ENCODE assay signal across 8 mouse cellular contexts in the genomic region with DNA sequence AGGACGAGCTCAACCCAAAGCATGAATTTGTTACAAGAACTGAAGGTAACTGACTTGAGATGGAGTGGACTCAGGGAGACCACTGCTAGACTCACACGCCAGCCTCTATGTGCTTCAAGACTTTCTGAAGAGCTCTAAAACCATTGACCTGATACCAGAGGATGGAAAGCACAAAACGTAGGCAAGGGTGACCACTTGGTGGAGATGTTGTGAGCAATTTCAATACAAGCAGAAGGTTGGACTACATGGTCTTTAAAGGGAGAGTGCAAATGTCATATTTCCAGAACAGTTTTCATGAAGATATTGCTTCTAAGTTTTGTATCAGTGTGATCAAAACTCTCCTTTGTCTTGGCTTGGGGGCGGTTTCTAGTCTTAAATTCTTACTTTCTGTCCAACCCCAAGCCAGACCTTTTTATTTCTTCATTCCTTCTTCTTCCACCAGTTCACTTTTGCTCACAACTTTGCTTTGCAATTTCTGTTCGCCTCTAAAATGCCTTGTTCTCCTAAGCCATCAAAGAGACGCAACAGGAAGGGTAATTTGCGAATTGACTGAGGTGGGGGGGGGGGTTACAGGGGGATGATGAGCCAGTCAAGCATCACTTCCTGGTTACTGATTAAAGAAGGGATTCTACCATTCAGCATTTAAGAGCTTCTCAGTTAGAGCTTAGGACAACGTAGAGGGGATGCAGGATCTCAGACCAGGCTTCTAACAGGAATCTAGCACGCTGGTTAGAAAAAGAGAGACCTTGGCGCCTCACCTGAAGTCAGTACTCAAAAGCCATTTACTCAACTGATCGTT. TPM values are rescaled to one million over a fixed set of nuclear protein-coding genes. Genes with fewer than 3 reads are reported as not detected.
DNase-seq lines count a peak whose midpoint lies in the region; ATAC-seq and TF ChIP-seq lines count a peak whose summit lies in the region.

No protein-coding gene starts in this region.

- peak; percentile 60 for DNase-seq in liver, adult 2 months (ENCODE audit: extremely low read depth, low read depth, low spot score)
- DNase-seq in liver: no peak
- DNase-seq in embryonic facial prominence, embryonic 11.5 days (ENCODE audit: low spot score): no peak
- no peak for DNase-seq in stomach, postnatal 0 days (ENCODE audit: low spot score)
- DNase-seq in left cerebral cortex, adult 11 months (ENCODE audit: low spot score): no peak
- DNase-seq in cerebellum, postnatal 4 days (ENCODE audit: low spot score in 2 of 2): no peak

- 17% methylated on average over 11 of the region's 11 CpGs for WGBS in liver, adult 2 months
- WGBS in embryonic facial prominence, embryonic 11.5 days: 40% methylated on average over 11 of the region's 11 CpGs
- WGBS in hindbrain, embryonic 16.5 days: 37% methylated on average over 11 of the region's 11 CpGs
- 23% methylated on average over 11 of the region's 11 CpGs for WGBS in liver, embryonic 16.5 days (ENCODE audit: insufficient replicate concordance)
- WGBS in stomach, postnatal 0 days: 37% methylated on average over 11 of the region's 11 CpGs

- peak overlapping the region; percentile 23; the same call in 1 of the 2 replicates for H3K4me2 ChIP-seq in embryonic facial prominence, embryonic 11.5 days (ENCODE audit: low read depth, low read length)
- peak overlapping the region; percentile 31 for H3K4me2 ChIP-seq in hindbrain, embryonic 16.5 days (ENCODE audit: low read length)
- peak overlapping the region; percentile 70 for H3K4me2 ChIP-seq in liver, embryonic 16.5 days (ENCODE audit: low read depth, low read length)
- H3K4me2 ChIP-seq in stomach, postnatal 0 days (replicated peaks; ENCODE audit: low read depth): peak overlapping the region; percentile 32; the same call in 1 of the 2 replicates

- peaks cover 7% of the 10 kb centered on the region; the same call in 1 of the 2 replicates for H3K79me2 ChIP-seq in liver, adult 2 months (ENCODE audit: control insufficient read depth, insufficient read depth, low read length)

- H3K27me3 ChIP-seq in liver, adult 2 months (ENCODE audit: control insufficient read depth, insufficient read depth, low read length): no peaks in the 10 kb centered on the region
- no peaks in the 10 kb centered on the region for H3K27me3 ChIP-seq in embryonic facial prominence, embryonic 11.5 days (ENCODE audit: control insufficient read depth, insufficient read depth, low read length)
- H3K27me3 ChIP-seq in hindbrain, embryonic 16.5 days (replicated peaks; ENCODE audit: control insufficient read depth, insufficient read depth, low read length): no peaks in the 10 kb centered on the region
- H3K27me3 ChIP-seq in liver, embryonic 16.5 days (ENCODE audit: control insufficient read depth, insufficient read depth, low read depth, low read length): no peaks in the 10 kb centered on the region
- H3K27me3 ChIP-seq in stomach, postnatal 0 days (ENCODE audit: control insufficient read depth, insufficient read depth, low read length): no peaks in the 10 kb centered on the region

- TF ChIP-seq POLR2A in liver, adult 2 months (IDR thresholded peaks at IDR 0.05; ENCODE audit: extremely low read depth, insufficient read depth, low read length): no peak

- H3K4me1 ChIP-seq in liver, adult 2 months (ENCODE audit: control insufficient read depth, insufficient read depth, low read length): peaks cover 6% of the 10 kb centered on the region; the same call in 1 of the 2 replicates
- H3K4me1 ChIP-seq in embryonic facial prominence, embryonic 11.5 days (ENCODE audit: control insufficient read depth, insufficient read depth, low read length): no peaks in the 10 kb centered on the region
- H3K4me1 ChIP-seq in hindbrain, embryonic 16.5 days (ENCODE audit: control insufficient read depth, insufficient read depth, low read depth, low read length): no peaks in the 10 kb centered on the region
- H3K4me1 ChIP-seq in liver, embryonic 16.5 days (ENCODE audit: control insufficient read depth, low read depth, low read length): peaks cover 15% of the 10 kb centered on the region
- H3K4me1 ChIP-seq in stomach, postnatal 0 days (replicated peaks; ENCODE audit: control insufficient read depth, insufficient read depth): no peaks in the 10 kb centered on the region

- no peak for TF ChIP-seq EP300 in stomach, postnatal 0 days (optimal IDR thresholded peaks at IDR 0.05)

- ATAC-seq in embryonic facial prominence, embryonic 11.5 days (replicated peaks; ENCODE audit: insufficient number of reproducible peaks, low FRiP score, low TSS enrichment, low read depth): no peak
- no peak for ATAC-seq in hindbrain, embryonic 16.5 days
- no peak for ATAC-seq in liver, embryonic 16.5 days (ENCODE audit: low read depth)
- ATAC-seq in stomach, postnatal 0 days (ENCODE audit: low FRiP score, low TSS enrichment): no peak

- H3K27ac ChIP-seq in liver, adult 2 months (replicated peaks; ENCODE audit: insufficient read depth, low read depth, low read length): peak overlapping the region; percentile 76
- no peak overlapping the region; the same call in 1 of the 2 replicates for H3K27ac ChIP-seq in embryonic facial prominence, embryonic 11.5 days (replicated peaks; ENCODE audit: low read depth, low read length)
- H3K27ac ChIP-seq in hindbrain, embryonic 16.5 days (ENCODE audit: low read depth, low read length): no peak overlapping the region
- peak overlapping the region; percentile 74 for H3K27ac ChIP-seq in liver, embryonic 16.5 days (ENCODE audit: low read length)
- H3K27ac ChIP-seq in stomach, postnatal 0 days (replicated peaks): peak overlapping the region; percentile 35

- no peak for TF ChIP-seq CTCF in liver, adult 2 months (IDR thresholded peaks at IDR 0.05; ENCODE audit: low read depth, low read length)
- peak; percentile 68 for TF ChIP-seq CTCF in stomach, postnatal 0 days (IDR thresholded peaks at IDR 0.05; ENCODE audit: low read depth)

- no peak overlapping the region; the same call in 1 of the 2 replicates for H3K4me3 ChIP-seq in liver, adult 2 months (ENCODE audit: insufficient read depth, low read depth, low read length)
- no peak overlapping the region for H3K4me3 ChIP-seq in embryonic facial prominence, embryonic 11.5 days (ENCODE audit: low read depth, low read length)
- no peak overlapping the region for H3K4me3 ChIP-seq in hindbrain, embryonic 16.5 days (ENCODE audit: low read length)
- H3K4me3 ChIP-seq in liver, embryonic 16.5 days (ENCODE audit: low read depth, low read length): peak overlapping the region; percentile 78
- H3K4me3 ChIP-seq in stomach, postnatal 0 days (ENCODE audit: low read depth, low read length): peak overlapping the region; percentile 2; the same call in 1 of the 2 replicates

- peak overlapping the region; percentile 46 for H3K9ac ChIP-seq in liver, adult 2 months (ENCODE audit: low read depth, low read length)
- no peak overlapping the region for H3K9ac ChIP-seq in embryonic facial prominence, embryonic 11.5 days (replicated peaks; ENCODE audit: low read length)
- H3K9ac ChIP-seq in hindbrain, embryonic 16.5 days (ENCODE audit: low read depth, low read length): no peak overlapping the region
- H3K9ac ChIP-seq in liver, embryonic 16.5 days (ENCODE audit: low read depth, low read length): peak overlapping the region; percentile 31; the same call in 1 of the 2 replicates
- H3K9ac ChIP-seq in stomach, postnatal 0 days (ENCODE audit: low read length): no peak overlapping the region

- no peaks in the 10 kb centered on the region for H3K36me3 ChIP-seq in liver, adult 2 months (ENCODE audit: control insufficient read depth, insufficient read depth, low read length)
- H3K36me3 ChIP-seq in embryonic facial prominence, embryonic 11.5 days (replicated peaks; ENCODE audit: control insufficient read depth, insufficient read depth, low read depth, low read length): no peaks in the 10 kb centered on the region
- H3K36me3 ChIP-seq in hindbrain, embryonic 16.5 days (ENCODE audit: control insufficient read depth, insufficient read depth, low read length): no peaks in the 10 kb centered on the region
- no peaks in the 10 kb centered on the region for H3K36me3 ChIP-seq in liver, embryonic 16.5 days (ENCODE audit: control insufficient read depth, insufficient read depth)
- no peaks in the 10 kb centered on the region for H3K36me3 ChIP-seq in stomach, postnatal 0 days (ENCODE audit: control insufficient read depth, insufficient read depth, low read length)

- no peaks in the 10 kb centered on the region for H3K9me3 ChIP-seq in embryonic facial prominence, embryonic 11.5 days (replicated peaks; ENCODE audit: control insufficient read depth, low read length)
- H3K9me3 ChIP-seq in hindbrain, embryonic 16.5 days (ENCODE audit: control insufficient read depth, low read length): no peaks in the 10 kb centered on the region
- no peaks in the 10 kb centered on the region for H3K9me3 ChIP-seq in liver, embryonic 16.5 days (replicated peaks; ENCODE audit: control insufficient read depth, low read length)
- no peaks in the 10 kb centered on the region for H3K9me3 ChIP-seq in stomach, postnatal 0 days (ENCODE audit: control insufficient read depth, low read length)

RNA-seq across cellular contexts. Expression of a gene that starts 0.8 kb away (rescaled TPM):
- total RNA-seq in liver, adult 2 months (2014; rRNA removed): 31.1 and 37.0 TPM in 2 replicates
- polyA plus RNA-seq in liver, adult 2 months (2012; rRNA removed): 66.0 and 70.1 TPM in 2 replicates
- polyA plus RNA-seq in embryonic facial prominence, embryonic 11.5 days (2014; fragmentation: Nextera tagmentation; extraction: Ambion mirVana): 24.0 and 24.6 TPM in 2 replicates
- 128 and 136 TPM in 2 replicates for polyA plus RNA-seq in hindbrain, embryonic 16.5 days (2015; fragmentation: Nextera tagmentation; extraction: Ambion mirVana)
- polyA plus RNA-seq in liver, embryonic 16.5 days (2015; fragmentation: Nextera tagmentation; extraction: Ambion mirVana): 37.2 and 39.0 TPM in 2 replicates
- 118 and 126 TPM in 2 replicates for polyA plus RNA-seq in stomach, postnatal 0 days (2015; fragmentation: Nextera tagmentation; extraction: Ambion mirVana)

Comparison
In these comparisons a context has a peak if more than half of its experiments do, and no peak if none do; other contexts are left out.
1. H3K4me3 ChIP-seq: peak in liver, embryonic 16.5 days (single experiment) and stomach, postnatal 0 days (single experiment); none in liver, adult 2 months (single experiment), embryonic facial prominence, embryonic 11.5 days (single experiment) and hindbrain, embryonic 16.5 days (single experiment).
2. H3K27ac ChIP-seq: peak in liver, adult 2 months (single experiment), liver, embryonic 16.5 days (single experiment) and stomach, postnatal 0 days (single experiment); none in embryonic facial prominence, embryonic 11.5 days (single experiment) and hindbrain, embryonic 16.5 days (single experiment).
3. H3K9ac ChIP-seq: peak in liver, adult 2 months (single experiment) and liver, embryonic 16.5 days (single experiment); none in embryonic facial prominence, embryonic 11.5 days (single experiment), hindbrain, embryonic 16.5 days (single experiment) and stomach, postnatal 0 days (single experiment).
4. Peak in every context shown above with its lines, with median percentiles within 50 percentile points of each other: H3K4me2 ChIP-seq.